Mouse (Mus musculus) brain, embryonic 18.5 days (tissue): ENCODE data around the gene Clint1.

ENCODE experiments used
- DNase-seq: peaks from one replicate; pipeline ENCODE4 v3.0.0-alpha.2; 2012; ENCODE audit warnings: low read depth, low spot score

Clint1 gene

DNA sequence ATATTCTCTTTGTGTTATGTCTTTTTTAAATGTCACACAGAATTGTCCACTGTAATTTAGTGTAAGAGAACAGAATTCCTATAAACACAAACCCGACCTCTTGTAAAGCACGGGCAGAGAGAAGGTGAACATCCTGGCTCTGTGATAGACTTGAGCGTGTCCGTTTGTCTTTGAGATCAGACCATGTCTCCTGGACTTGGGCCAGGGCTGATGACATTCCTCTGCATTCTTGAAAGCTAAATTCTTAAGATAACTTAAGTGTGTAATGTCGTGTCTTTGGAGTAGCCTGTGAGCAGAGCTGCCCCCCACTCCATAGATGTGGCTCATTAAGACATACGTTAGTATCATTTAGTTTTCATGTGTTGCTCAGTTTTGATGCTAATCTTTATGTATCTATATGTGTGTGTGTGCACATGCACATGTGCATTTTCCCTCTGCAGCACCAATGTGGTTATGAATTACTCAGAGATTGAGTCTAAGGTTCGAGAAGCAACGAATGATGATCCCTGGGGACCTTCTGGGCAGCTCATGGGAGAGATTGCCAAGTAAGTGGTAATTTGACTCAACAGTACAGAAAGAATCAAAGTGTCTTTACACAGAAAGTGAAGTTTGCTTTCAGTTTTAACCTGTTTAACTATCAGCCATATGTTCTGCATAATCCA lies 31.6 kb downstream of the Clint1 start:
- DNase-seq, result no peak

DNA sequence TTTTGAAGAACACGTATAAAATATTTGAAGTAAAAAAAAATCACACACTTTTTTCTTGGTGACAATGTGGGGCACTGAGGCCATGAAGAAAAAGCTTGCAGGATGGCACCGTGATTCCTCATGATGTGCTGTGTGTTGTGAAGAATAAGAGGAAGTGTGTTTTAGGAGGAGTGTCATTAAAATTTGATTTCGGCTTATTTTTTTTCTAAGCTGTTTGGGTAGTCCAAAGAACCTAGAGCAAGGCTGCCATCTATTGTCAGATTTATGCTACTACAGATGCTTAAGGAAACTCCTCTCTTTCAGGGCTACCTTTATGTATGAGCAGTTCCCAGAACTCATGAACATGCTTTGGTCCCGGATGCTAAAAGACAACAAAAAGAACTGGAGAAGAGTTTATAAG lies 32.2 kb downstream of the Clint1 start:
- no peak for DNase-seq

DNA sequence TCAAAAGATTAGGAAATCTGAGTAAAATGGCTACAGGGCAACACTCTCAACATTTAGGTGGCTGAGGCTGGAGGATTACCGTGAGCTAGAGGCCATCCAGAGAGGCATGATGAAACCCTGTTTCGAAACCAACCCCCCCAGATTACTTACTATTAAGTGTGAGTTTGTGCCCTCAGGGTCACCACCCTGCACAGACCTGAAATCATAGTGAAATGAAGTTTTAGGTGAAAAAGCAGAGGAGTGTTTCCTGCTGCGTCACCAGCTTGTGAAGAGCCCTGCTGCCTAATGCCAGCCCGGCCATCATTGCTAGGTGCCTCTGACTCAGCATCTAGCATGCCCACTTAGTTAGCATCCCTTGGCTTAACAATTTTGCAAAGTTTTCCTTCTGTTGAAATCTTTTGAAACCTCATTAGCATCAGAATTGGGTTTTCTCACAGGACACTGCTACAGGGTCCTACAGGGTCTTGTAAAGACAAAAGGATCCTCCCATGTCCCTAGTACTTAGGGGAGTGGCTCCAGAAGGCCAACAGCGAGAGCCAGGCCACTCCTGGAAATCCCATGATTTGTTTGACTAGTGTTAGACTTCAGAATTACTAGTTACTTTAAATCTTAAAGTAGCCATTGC lies 33.9 kb downstream of the Clint1 start:
- DNase-seq, result no peak

DNA sequence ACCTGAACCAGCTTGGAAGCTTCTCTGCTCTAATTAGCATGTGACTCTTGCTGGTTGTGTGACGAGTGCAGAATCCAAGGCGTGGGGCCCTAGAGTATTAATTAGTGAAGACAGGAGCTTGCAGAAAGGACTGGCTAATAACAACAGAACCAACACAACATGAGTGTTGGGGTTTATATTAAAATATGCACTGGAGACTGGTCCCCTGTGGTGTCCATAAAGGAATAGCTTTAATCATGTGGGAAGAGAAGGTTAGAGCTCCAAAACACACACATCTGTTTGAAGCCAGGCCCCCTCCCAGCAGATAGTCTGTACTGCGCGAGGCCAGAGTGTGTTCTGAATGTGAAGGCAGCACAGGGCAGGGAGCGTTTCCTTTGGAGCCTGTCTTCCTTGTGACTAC lies 34.7 kb downstream of the Clint1 start:
- no peak for DNase-seq

- DNase-seq, result no peak
Observed at GRCm38 (mm10) chr11:45888471-45889030, 36.7 kb downstream of the Clint1 start.

- DNase-seq, result no peak
Observed at GRCm38 (mm10) chr11:45889981-45890380, 38.1 kb downstream of the Clint1 start.

DNA sequence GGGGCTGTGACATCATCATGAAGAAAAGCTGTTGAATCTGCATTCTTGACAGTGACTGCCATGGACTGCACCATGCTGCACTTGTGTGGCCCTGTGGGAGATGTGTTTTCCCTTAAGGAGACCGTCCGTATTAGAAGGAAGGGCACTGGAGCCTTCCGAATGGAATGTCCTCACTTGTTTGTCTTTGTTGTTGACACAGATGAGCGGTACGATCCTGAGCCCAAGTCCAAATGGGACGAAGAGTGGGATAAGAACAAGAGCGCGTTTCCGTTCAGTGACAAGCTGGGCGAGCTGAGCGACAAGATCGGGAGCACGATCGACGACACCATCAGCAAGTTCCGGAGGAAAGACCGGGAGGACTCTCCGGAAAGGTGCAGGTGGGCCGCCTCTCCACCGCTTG lies 38.6 kb downstream of the Clint1 start:
- DNase-seq, result no peak

GRCm38 (mm10) chr11:45892861-45893360 lies 41.1 kb downstream of the Clint1 start:
- no peak for DNase-seq

GRCm38 (mm10) chr11:45897392-45897791 lies 45.5 kb downstream of the Clint1 start:
- no peak for DNase-seq

DNA sequence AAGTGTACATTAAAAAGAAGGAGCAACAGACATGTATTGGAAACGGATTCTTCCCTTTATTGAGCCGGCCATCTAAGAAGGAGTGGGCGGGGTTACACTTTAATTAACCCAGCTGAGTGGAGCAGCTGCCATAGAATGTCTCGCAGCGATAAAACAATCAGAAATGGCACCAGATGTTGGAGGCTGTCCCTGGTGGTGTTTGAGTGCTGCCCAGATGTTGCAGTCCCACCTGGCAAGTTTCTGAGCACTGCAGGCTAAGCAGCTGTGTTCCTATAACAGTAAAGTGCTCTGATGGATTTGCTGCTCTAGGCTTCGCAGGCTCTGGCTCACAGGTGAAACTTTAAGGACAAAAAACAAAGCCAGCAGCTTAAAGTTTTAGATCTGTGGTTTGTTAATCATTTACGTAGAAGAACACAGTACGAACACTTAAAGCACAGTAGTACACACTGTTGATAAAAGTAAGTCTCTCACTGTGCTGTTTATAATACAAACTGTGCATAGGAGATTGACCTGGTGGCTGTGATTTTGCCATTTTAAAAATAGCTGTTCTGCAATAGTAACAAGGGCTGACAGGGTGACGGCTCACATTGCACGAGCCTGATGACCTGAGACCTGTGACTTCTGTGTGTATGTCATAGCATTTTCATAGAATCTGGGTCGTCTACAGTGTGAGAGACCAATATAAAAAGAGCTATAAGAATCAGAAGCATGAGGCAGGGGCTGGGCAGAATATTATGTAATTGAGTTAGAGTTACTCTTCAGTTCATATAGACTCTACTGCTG lies 48.6 kb downstream of the Clint1 start:
- DNase-seq, result no peak

- no peak for DNase-seq
Observed at GRCm38 (mm10) chr11:45906109-45906786, 54.4 kb downstream of the Clint1 start.

- DNase-seq, result no peak
Observed at GRCm38 (mm10) chr11:45907301-45907700, 55.5 kb downstream of the Clint1 start.

- DNase-seq, result no peak
Observed at GRCm38 (mm10) chr11:45908070-45908469, 56.2 kb downstream of the Clint1 start.

DNA sequence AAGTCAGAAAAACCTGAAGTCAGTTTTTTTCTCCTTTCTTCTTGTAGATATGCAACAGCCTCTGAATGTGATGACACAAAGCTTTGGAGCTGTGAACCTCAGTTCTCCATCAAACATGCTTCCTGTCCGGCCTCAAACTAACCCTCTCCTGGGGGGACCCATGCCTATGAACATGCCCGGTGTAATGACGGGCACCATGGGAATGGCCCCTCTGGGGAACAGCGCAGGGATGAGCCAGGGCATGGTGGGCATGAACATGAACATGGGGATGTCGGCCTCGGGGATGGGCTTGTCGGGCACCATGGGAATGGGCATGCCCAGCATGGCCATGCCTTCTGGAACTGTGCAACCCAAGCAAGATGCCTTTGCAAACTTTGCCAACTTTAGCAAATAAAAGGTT lies 57.0 kb downstream of the Clint1 start:
- no peak for DNase-seq

DNA sequence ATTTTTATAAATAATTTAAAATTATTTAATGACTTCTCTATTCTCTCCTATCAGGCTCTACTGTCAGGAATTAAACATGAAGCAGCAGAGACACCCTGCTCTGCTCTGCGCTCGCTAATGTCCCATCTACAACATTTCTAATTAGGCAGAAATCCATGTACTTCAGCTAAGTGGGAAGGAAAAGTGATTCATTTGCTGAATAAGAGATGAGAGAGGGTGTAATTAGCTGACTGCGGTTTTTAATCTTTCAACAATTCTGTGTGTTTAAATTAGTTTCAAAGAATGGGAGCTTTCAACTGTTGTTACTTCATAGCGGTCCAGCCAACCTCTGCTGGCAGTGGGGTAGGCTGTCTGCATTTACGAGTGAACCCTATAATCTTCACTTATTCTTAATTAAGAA lies 58.9 kb downstream of the Clint1 start:
- DNase-seq, result no peak

- no peak for DNase-seq
Observed at GRCm38 (mm10) chr11:45916196-45916595, 64.3 kb downstream of the Clint1 start.

GRCm38 (mm10) chr11:45918018-45918417 lies 66.2 kb downstream of the Clint1 start:
- no peak for DNase-seq

GRCm38 (mm10) chr11:45918836-45919235 lies 67.0 kb downstream of the Clint1 start:
- DNase-seq, result no peak

DNA sequence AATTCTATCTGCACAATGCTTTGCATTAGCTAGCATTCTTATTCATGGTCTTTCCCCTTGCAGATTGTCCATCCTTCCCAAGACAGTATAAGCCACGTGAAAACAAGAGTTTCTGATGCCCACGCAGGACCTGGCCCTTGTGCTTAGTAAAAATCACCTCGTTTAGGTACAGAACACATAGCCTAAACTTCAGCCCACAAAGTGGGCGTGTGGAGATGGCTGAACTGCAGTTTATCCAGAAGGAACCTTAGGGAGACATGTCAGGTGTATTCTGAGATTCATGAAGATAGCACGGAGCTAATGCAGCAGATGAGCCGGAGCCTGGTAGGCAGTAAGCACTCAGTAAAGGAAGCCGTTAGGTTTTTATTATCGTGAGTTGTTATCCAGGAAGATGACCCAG lies 69.2 kb downstream of the Clint1 start:
- DNase-seq, result no peak

DNA sequence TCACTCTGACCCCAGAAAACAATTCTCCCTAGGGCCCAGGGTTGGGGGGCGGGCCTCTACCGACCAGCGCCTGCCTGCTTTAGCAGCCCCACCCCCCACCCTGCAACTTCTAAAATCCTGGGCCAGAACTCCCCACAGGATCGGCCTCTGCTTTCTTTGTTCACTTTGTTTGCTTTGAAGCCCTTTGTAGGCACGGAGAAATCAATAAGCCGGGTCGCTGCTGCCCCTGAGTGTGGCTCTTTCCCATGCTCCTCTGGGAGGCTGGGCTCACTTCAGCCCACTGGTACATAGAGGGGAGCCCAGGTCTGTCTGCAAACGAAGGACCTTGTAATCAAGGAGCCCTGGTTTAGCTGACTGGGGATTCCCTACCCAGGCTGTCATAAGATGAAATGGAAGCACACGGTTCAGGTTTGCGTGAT lies 69.6 kb downstream of the Clint1 start:
- DNase-seq, result no peak

GRCm38 (mm10) chr11:45925436-45925835 lies 73.6 kb downstream of the Clint1 start:
- DNase-seq, result no peak

DNA sequence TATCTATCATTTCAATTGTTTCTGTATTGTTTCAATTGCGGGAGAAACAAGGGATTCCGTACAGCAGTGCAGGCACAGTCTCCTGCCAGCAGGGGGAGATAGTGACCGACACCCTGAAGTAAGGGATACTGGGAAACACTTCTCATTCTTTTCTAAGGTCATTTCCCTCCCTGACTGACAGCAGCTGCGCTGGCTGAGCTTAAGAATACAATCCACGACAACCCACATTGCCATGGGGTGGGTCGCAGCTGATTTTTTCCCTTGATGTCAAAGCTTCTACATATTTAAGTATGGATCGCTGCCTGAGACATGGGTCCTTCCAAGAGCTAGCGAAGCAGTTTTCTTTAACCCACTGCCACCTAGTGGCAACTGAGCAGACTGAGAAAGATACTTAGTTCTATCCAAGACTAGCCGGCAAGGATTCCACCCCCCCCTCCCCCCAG lies 74.8 kb downstream of the Clint1 start:
- peak; percentile 72 for DNase-seq
